Mouse (Mus musculus) C2C12 (cell line): ENCODE results near the gene Ptprn2.

Source experiments
- CEBPB ChIP-seq: IDR thresholded peaks from one replicate; pipeline ENCODE4 v1.6.1; 2011; ENCODE audit warnings: low read depth, mild to moderate bottlenecking, control low read depth, moderate library complexity
- CTCF ChIP-seq: IDR thresholded peaks from one replicate; pipeline ENCODE4 v1.5.1; 2011; ENCODE audit not compliant: control insufficient read depth, insufficient read depth, insufficient read length
- MAX ChIP-seq: IDR thresholded peaks from one replicate; pipeline ENCODE4 v1.6.1; 2011; ENCODE audit warnings: mild to moderate bottlenecking, control low read depth
- MYOD1 ChIP-seq: IDR thresholded peaks from one replicate; pipeline ENCODE4 v1.6.1; 2011; ENCODE audit warnings: low read depth; ENCODE audit not compliant: control insufficient read depth, insufficient read length
- MYOG ChIP-seq: IDR thresholded peaks from one replicate; pipeline ENCODE4 v1.6.1; 2011; ENCODE audit not compliant: control insufficient read depth, insufficient read length; ENCODE audit errors: extremely low read depth

DNA sequence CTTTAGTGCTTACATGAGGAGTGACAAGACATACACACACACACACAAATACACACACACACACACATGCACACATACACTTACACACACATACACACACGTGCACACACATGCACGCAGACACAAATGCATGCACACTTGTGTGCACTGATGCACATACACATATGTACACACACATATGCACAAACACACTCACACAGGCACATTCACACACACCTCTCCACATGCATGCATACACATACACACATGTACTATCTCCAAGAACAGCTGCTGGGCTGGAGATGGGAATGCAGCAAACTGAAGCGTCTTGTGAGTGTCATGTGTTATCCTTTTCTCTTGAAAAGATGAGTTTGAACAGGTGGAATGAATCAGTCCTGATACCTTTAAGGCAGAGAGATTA lies 115.9 kb downstream of the Ptprn2 start:
- no peak for TF ChIP-seq MAX
- no peak for TF ChIP-seq CTCF
- no peak for TF ChIP-seq MYOG
- TF ChIP-seq CEBPB: no peak
- no peak for TF ChIP-seq MYOD1
